Mouse (Mus musculus) intestine, embryonic 15.5 days (tissue): Measurements from ENCODE around the gene Pik3ca. TPM values are rescaled to one million over a fixed set of nuclear protein-coding genes. Genes with fewer than 3 reads are reported as not detected.

Experiments used
- ATAC-seq: fragments of 200-750 bp; cut with Nextera tagmentation; 2 replicates; pipeline ENCODE4 v1.8.0; 2017; ENCODE audit warnings: moderate TSS enrichment, moderate library complexity
- H3K27ac ChIP-seq: fragments of 300-500 bp; sonication (generic); 2 replicates; pipeline ENCODE4 v1.5.1; 2015; ENCODE audit warnings: mild to moderate bottlenecking, inconsistent platforms
- H3K27me3 ChIP-seq: fragments of 300-500 bp; sonication (generic); replicated peaks from 2 replicates; pipeline ENCODE4 v1.6.1; 2015; ENCODE audit warnings: inconsistent platforms
- H3K36me3 ChIP-seq: fragments of 300-500 bp; sonication (generic); 2 replicates; pipeline ENCODE4 v1.6.1; 2015; ENCODE audit warnings: inconsistent platforms
- H3K4me1 ChIP-seq: fragments of 300-500 bp; sonication (generic); replicated peaks from 2 replicates; pipeline ENCODE4 v1.6.1; 2015; ENCODE audit warnings: inconsistent platforms
- H3K4me2 ChIP-seq: fragments of 300-500 bp; sonication (generic); replicated peaks from 2 replicates; pipeline ENCODE4 v1.6.1; 2015; ENCODE audit warnings: mild to moderate bottlenecking, inconsistent platforms
- H3K4me3 ChIP-seq: fragments of 300-500 bp; sonication (generic); replicated peaks from 2 replicates; pipeline ENCODE4 v1.5.1; 2015; ENCODE audit warnings: inconsistent platforms
- H3K9ac ChIP-seq: fragments of 300-500 bp; sonication (generic); 2 replicates; pipeline ENCODE4 v1.6.1; 2015; ENCODE audit warnings: inconsistent platforms
- H3K9me3 ChIP-seq: fragments of 300-500 bp; sonication (generic); 2 replicates; pipeline ENCODE4 v1.6.1; 2016; ENCODE audit warnings: inconsistent platforms
- WGBS: fragments of 180-500 bp; shearing (Covaris S2); methylation state at CpG from one replicate; pipeline ENCODE4 v1.1.7; 2015; 5-methylcytosine and 5-hydroxymethylcytosine counted together
- polyA plus RNA-seq: library from polyadenylated mRNA; unstranded; fragments of >200 nt; fragmentation: Nextera tagmentation; extraction: Ambion mirVana; gene quantifications from 2 replicates; pipeline ENCODE4 v1.2.1, GENCODE M21; 2015

Gene Pik3ca
- 7.9 and 10.9 TPM in 2 replicates for polyA plus RNA-seq

DNA sequence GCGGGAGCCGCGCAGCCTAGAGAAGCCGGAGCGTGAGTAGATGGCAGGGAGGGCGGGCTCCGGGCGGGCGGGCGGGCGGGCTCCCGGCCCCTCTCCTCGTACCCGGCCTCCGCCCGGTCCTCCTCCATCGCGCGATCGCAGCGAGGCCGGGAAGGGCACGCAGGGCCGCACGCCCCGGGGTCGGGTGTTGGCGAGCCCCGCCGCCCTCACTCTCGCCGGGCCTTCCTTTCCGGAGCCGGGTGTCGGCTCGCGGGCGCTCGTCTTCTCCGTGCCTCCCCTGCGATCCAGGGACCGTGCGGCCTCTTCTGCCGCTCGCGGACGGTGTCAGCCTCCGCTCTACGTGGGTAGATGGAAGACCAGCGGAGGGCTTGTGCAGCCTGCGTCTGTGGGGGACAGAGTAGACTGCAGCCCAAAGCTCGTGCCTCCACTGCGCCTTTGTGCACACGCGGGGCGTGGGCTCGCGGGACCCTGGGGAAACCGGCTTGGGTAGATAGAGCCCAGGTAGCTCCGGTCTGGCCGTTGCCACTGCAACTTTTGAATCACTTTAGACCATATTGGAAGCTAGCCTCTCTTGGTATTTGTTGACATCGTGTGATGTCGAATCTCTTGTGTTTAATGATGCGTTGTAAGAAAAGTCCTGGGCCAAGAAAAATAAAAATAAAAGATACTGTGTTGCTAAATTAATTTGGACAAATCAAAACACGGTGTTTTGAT is at the start of gene Pik3ca:
Pik3ca (plus strand) TSS at position 211 of the 714 bp plus-strand sequence.
- Histone ChIP-seq H3K9me3 (no peaks in the 10 kb centered on the region), H3K27ac (peak within 1 kb of the TSS; percentile 99), H3K9ac (peak within 1 kb of the TSS; percentile 92), H3K36me3 (no peaks in the 10 kb centered on the region), H3K4me3 (peak within 1 kb of the TSS; percentile 93), H3K27me3 (no peaks in the 10 kb centered on the region), H3K4me1 (peaks cover 18% of the 10 kb centered on the region), H3K4me2 (peak within 1 kb of the TSS; percentile 63)
- under 1% methylated on average over 61 of the region's 65 CpGs for WGBS
- ATAC-seq = peak; percentile 72

DNA sequence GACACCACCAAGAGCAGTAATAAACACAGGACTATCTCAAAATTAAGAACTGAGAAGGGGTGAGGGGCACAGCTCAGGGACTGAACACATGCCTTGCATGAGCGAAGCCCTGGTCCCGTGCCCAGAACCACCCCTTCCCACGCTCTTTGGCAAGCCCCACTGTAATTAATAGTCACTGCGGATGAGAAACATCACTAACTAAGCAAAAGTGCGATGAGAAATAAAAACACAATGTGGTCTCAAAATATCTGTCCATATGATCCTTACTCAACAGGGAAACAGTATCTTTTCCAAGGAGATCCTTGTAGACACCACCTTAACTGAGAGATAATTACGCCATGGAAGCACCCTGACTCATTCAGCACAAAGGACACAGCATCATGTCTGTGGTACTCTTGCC is 49.6 kb upstream of the Pik3ca start:
- Histone ChIP-seq H3K9ac (no peak overlapping the region), H3K36me3 (peaks cover 3% of the 10 kb centered on the region; the same call in 1 of the 2 replicates), H3K4me2 (no peak overlapping the region), H3K4me1 (no peaks in the 10 kb centered on the region), H3K27me3 (no peaks in the 10 kb centered on the region), H3K9me3 (no peaks in the 10 kb centered on the region), H3K27ac (no peak overlapping the region), H3K4me3 (no peak overlapping the region)
- ATAC-seq = no peak
- WGBS = 91% methylated on average over 6 of the region's 6 CpGs

DNA sequence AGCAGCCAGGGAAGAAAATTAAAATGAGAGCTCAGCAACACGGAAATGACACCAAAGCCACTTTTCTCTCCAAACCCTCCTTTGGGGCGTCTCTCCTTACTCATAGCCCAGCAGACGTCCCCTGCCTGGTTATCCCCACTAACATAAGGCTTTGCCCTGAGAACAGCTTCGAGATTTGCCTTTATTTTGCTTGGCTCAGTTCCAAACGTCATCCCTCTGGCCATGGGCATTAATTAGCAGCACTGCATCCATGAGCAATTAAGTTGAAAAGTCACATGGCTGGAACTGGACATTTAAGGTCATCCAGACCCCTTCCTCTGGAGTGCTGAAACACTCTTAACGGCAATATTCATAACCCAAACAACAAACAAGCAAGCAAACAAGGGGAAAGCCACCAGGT is 36.2 kb upstream of the Pik3ca start:
- no peaks in the 10 kb centered on the region for H3K27me3 ChIP-seq
- H3K9me3 ChIP-seq = no peaks in the 10 kb centered on the region
- no peak overlapping the region for H3K9ac ChIP-seq
- H3K27ac ChIP-seq = no peak overlapping the region
- no peaks in the 10 kb centered on the region for H3K36me3 ChIP-seq
- H3K4me2 ChIP-seq = no peak overlapping the region
- H3K4me1 ChIP-seq = peaks cover 7% of the 10 kb centered on the region; the same call in 1 of the 2 replicates
- no peak for ATAC-seq
- no peak overlapping the region for H3K4me3 ChIP-seq
- WGBS = 43% methylated on average over 6 of the region's 6 CpGs

- 71% methylated on average over 4 of the region's 4 CpGs for WGBS
- Histone ChIP-seq H3K36me3 (no peaks in the 10 kb centered on the region), H3K9me3 (no peaks in the 10 kb centered on the region), H3K9ac (no peak overlapping the region), H3K4me1 (peaks cover 7% of the 10 kb centered on the region; the same call in 1 of the 2 replicates), H3K4me3 (peak overlapping the region; percentile 15; the same call in 1 of the 2 replicates), H3K4me2 (peak overlapping the region; percentile 37; the same call in 1 of the 2 replicates), H3K27ac (no peak overlapping the region), H3K27me3 (no peaks in the 10 kb centered on the region)
- ATAC-seq = no peak
Measured at GRCm38 (mm10) chr3:32364195-32364594, 33.3 kb upstream of the Pik3ca start.

DNA sequence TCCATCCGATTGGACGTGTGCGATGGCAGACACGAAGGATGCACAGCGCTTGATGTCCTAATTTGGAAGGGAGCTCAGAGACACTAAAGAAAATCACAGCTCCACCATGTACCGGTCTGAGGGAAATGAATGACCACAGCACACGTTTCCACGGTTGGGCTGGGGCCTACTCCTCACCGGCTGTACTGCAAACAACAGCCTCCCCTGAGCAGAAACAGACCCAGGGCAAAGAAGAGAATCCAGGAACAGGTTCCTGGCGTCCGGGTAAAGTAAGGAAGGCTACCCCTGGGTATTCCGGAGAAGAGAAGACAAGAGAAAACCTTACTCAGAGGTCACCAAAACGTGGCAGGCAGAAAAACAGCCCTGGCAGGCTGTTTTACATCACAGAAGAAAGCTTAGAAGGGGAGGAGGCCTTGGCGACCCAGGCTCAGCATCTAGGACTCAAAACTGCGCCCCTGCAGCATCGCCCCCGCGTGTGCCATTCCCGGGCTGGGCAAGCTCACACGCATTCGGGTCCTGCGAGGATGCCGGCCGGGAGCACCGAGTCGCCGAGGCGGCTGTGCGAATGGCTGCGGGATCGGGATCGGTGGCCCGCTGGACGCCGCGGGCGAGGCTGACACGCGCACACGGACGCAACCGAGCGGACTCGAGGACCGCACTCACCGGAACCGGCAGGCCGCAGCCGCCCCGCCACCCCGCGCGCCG is 32.5 kb upstream of the Pik3ca start:
- Histone ChIP-seq H3K9ac (peak overlapping the region; percentile 66), H3K4me1 (peaks cover 7% of the 10 kb centered on the region; the same call in 1 of the 2 replicates), H3K9me3 (no peaks in the 10 kb centered on the region), H3K4me3 (peak overlapping the region; percentile 73), H3K27ac (peak overlapping the region; percentile 78), H3K27me3 (no peaks in the 10 kb centered on the region), H3K36me3 (no peaks in the 10 kb centered on the region), H3K4me2 (peak overlapping the region; percentile 95)
- ATAC-seq = peak; percentile 68
- WGBS = 2% methylated on average over 54 of the region's 54 CpGs

- Histone ChIP-seq H3K4me3 (peak within 1 kb of the TSS; percentile 73), H3K27ac (peak within 1 kb of the TSS; percentile 78), H3K27me3 (no peaks in the 10 kb centered on the region), H3K4me2 (peak within 1 kb of the TSS; percentile 95), H3K9me3 (no peaks in the 10 kb centered on the region), H3K9ac (peak within 1 kb of the TSS; percentile 66), H3K36me3 (no peaks in the 10 kb centered on the region), H3K4me1 (peaks cover 7% of the 10 kb centered on the region; the same call in 1 of the 2 replicates)
- WGBS = 3% methylated on average over 38 of the region's 48 CpGs
- peak; percentile 93 for ATAC-seq
Measured at GRCm38 (mm10) chr3:32365546-32366245, 31.8 kb upstream of the Pik3ca start, which contains the start of gene Zmat3. Zmat3 (minus strand) TSS chr3:32366014.

- H3K9ac ChIP-seq = peak overlapping the region; percentile 66; the same call in 1 of the 2 replicates
- peak; percentile 1 for ATAC-seq
- peak overlapping the region; percentile 95 for H3K4me2 ChIP-seq
- H3K4me1 ChIP-seq = peaks cover 7% of the 10 kb centered on the region; the same call in 1 of the 2 replicates
- WGBS = 64% methylated on average over 17 of the region's 17 CpGs
- H3K9me3 ChIP-seq = no peaks in the 10 kb centered on the region
- peak overlapping the region; percentile 73 for H3K4me3 ChIP-seq
- H3K27me3 ChIP-seq = no peaks in the 10 kb centered on the region
- no peak overlapping the region for H3K27ac ChIP-seq
- H3K36me3 ChIP-seq = no peaks in the 10 kb centered on the region
Measured at GRCm38 (mm10) chr3:32366246-32366734, 31.2 kb upstream of the Pik3ca start.

GRCm38 (mm10) chr3:32367516-32367915 is 30.0 kb upstream of the Pik3ca start:
- Histone ChIP-seq H3K4me1 (peaks cover 7% of the 10 kb centered on the region; the same call in 1 of the 2 replicates), H3K9me3 (no peaks in the 10 kb centered on the region), H3K9ac (no peak overlapping the region), H3K4me2 (no peak overlapping the region), H3K4me3 (no peak overlapping the region), H3K27me3 (no peaks in the 10 kb centered on the region), H3K36me3 (no peaks in the 10 kb centered on the region), H3K27ac (no peak overlapping the region)
- ATAC-seq = no peak
- WGBS = 85% methylated on average over 1 of the region's 1 CpGs

GRCm38 (mm10) chr3:32371957-32372356 is 25.5 kb upstream of the Pik3ca start:
- WGBS = 71% methylated on average over 7 of the region's 7 CpGs
- no peak for ATAC-seq
- H3K4me1 ChIP-seq = no peaks in the 10 kb centered on the region
- H3K27me3 ChIP-seq = no peaks in the 10 kb centered on the region
- H3K36me3 ChIP-seq = no peaks in the 10 kb centered on the region
- H3K27ac ChIP-seq = no peak overlapping the region
- H3K4me3 ChIP-seq = no peak overlapping the region
- no peak overlapping the region for H3K9ac ChIP-seq
- H3K4me2 ChIP-seq = no peak overlapping the region
- no peaks in the 10 kb centered on the region for H3K9me3 ChIP-seq

GRCm38 (mm10) chr3:32372470-32372869 is 25.0 kb upstream of the Pik3ca start:
- no peak overlapping the region for H3K9ac ChIP-seq
- 77% methylated on average over 8 of the region's 8 CpGs for WGBS
- H3K9me3 ChIP-seq = no peaks in the 10 kb centered on the region
- H3K4me3 ChIP-seq = no peak overlapping the region
- ATAC-seq = no peak
- H3K4me2 ChIP-seq = no peak overlapping the region
- no peaks in the 10 kb centered on the region for H3K4me1 ChIP-seq
- no peaks in the 10 kb centered on the region for H3K36me3 ChIP-seq
- no peak overlapping the region for H3K27ac ChIP-seq
- H3K27me3 ChIP-seq = no peaks in the 10 kb centered on the region

GRCm38 (mm10) chr3:32373236-32373635 is 24.2 kb upstream of the Pik3ca start:
- no peaks in the 10 kb centered on the region for H3K9me3 ChIP-seq
- no peak overlapping the region for H3K4me2 ChIP-seq
- no peak for ATAC-seq
- no peaks in the 10 kb centered on the region for H3K27me3 ChIP-seq
- WGBS = 82% methylated on average over 6 of the region's 6 CpGs
- no peaks in the 10 kb centered on the region for H3K4me1 ChIP-seq
- no peak overlapping the region for H3K9ac ChIP-seq
- no peak overlapping the region for H3K27ac ChIP-seq
- H3K4me3 ChIP-seq = no peak overlapping the region
- H3K36me3 ChIP-seq = no peaks in the 10 kb centered on the region

DNA sequence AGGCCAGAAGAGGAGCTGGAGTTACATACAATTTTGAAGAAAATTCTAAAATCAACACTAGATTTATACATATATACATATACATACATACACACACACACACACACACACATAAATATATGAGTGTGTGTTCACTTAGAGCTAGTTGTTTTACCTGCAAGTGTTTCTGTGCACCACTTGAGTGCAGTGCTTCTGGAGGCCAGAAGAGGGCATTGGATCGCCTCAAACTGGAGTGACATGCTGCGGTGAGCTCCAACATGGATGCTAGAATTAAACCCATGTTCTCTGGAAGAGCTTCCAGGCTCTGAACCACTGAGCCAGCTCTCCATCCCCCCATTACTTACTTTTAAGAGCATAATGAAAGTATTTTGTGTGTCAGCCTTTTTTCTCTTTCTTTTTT is 17.6 kb upstream of the Pik3ca start:
- ATAC-seq = no peak
- no peak overlapping the region for H3K4me2 ChIP-seq
- H3K36me3 ChIP-seq = no peaks in the 10 kb centered on the region
- WGBS = 35% methylated on average over 2 of the region's 2 CpGs
- no peak overlapping the region for H3K4me3 ChIP-seq
- no peaks in the 10 kb centered on the region for H3K27me3 ChIP-seq
- no peak overlapping the region for H3K9ac ChIP-seq
- H3K27ac ChIP-seq = no peak overlapping the region
- H3K9me3 ChIP-seq = no peaks in the 10 kb centered on the region
- no peaks in the 10 kb centered on the region for H3K4me1 ChIP-seq
